Mouse (Mus musculus) hindbrain, postnatal 0 days (tissue): ENCODE data around the gene Pold3. TPM values are rescaled to one million over a fixed set of nuclear protein-coding genes. Genes with fewer than 3 reads are reported as not detected.

Source experiments
- ATAC-seq: fragments of 200-750 bp; cut with Nextera tagmentation; 2 replicates; pipeline ENCODE4 v1.8.0; 2017; ENCODE audit warnings: mild to moderate bottlenecking, moderate TSS enrichment, moderate library complexity
- DNase-seq: peaks from one replicate; pipeline ENCODE4 v3.0.0-alpha.2; 2015; ENCODE audit warnings: low spot score
- H3K27ac ChIP-seq: fragments of 300-500 bp; sonication (generic); 2 replicates; pipeline ENCODE4 v1.5.1; 2014; ENCODE audit warnings: mild to moderate bottlenecking
- H3K27me3 ChIP-seq: fragments of 300-500 bp; sonication (generic); 2 replicates; pipeline ENCODE4 v1.6.1; 2014; ENCODE audit warnings: low read length, mixed read lengths; ENCODE audit not compliant: insufficient read depth
- H3K36me3 ChIP-seq: fragments of 300-500 bp; sonication (generic); 2 replicates; pipeline ENCODE4 v1.6.1; 2014; ENCODE audit warnings: low read length, mixed read lengths; ENCODE audit not compliant: insufficient read depth
- H3K4me1 ChIP-seq: fragments of 300-500 bp; sonication (generic); 2 replicates; pipeline ENCODE4 v1.6.1; 2014; ENCODE audit warnings: antibody characterized with exemption, low read length, mixed read lengths; ENCODE audit not compliant: insufficient read depth
- H3K4me2 ChIP-seq: fragments of 300-500 bp; sonication (generic); 2 replicates; pipeline ENCODE4 v1.6.1; 2014; ENCODE audit warnings: low read depth, mild to moderate bottlenecking, low read length, moderate library complexity, mixed read lengths
- H3K4me3 ChIP-seq: fragments of 300-500 bp; sonication (generic); 2 replicates; pipeline ENCODE4 v1.5.1; 2014; ENCODE audit warnings: low read length
- H3K9ac ChIP-seq: fragments of 300-500 bp; sonication (generic); replicated peaks from 2 replicates; pipeline ENCODE4 v1.6.1; 2014; ENCODE audit warnings: mild to moderate bottlenecking, low read length, moderate library complexity, mixed read lengths
- H3K9me3 ChIP-seq: fragments of 300-500 bp; sonication (generic); 2 replicates; pipeline ENCODE4 v1.6.1; 2016; ENCODE audit warnings: low read length, mixed read lengths
- CTCF ChIP-seq: IDR thresholded peaks from 2 replicates; pipeline ENCODE4 v1.5.1; 2016; ENCODE audit warnings: antibody characterized with exemption, control low read depth, low read depth
- WGBS: fragments of 180-500 bp; shearing (Covaris S2); extraction: QIAGEN DNeasy Blood & Tissue Kit; methylation state at CpG from one replicate; pipeline ENCODE4 v1.1.7; 2014; 5-methylcytosine and 5-hydroxymethylcytosine counted together
- polyA plus RNA-seq: library from polyadenylated mRNA; unstranded; fragments of >200 nt; fragmentation: Nextera tagmentation; extraction: Ambion mirVana; gene quantifications from 2 replicates; pipeline ENCODE4 v1.2.1, GENCODE M21; 2015
- total RNA-seq: library from RNA; depleted of rRNA; stranded (reverse); fragments of >200 nt; gene quantifications from 2 replicates; pipeline ENCODE4 v1.2.3, GENCODE M21; 2014

The Pold3 gene
- total and polyA plus RNA-seq, 2 experiments from 2014 or later: 20.4 to 38.6 TPM

- no peak overlapping the region for H3K27ac ChIP-seq
- WGBS: 88% methylated on average over 5 of the region's 5 CpGs
- no peak overlapping the region for H3K4me2 ChIP-seq
- DNase-seq (no peak), ATAC-seq (no peak)
- no peak overlapping the region for H3K4me3 ChIP-seq
- peaks cover 45% of the 10 kb centered on the region for H3K36me3 ChIP-seq
- no peak overlapping the region for H3K9ac ChIP-seq
- H3K9me3 ChIP-seq: no peaks in the 10 kb centered on the region
- TF ChIP-seq CTCF: no peak
- no peaks in the 10 kb centered on the region for H3K27me3 ChIP-seq
- H3K4me1 ChIP-seq: no peaks in the 10 kb centered on the region
Measured at GRCm38 (mm10) chr7:100086891-100087290, 34.5 kb downstream of the Pold3 start.

- ATAC-seq (no peak), DNase-seq (peak; percentile 12)
Measured at GRCm38 (mm10) chr7:100086159-100086755, 35.1 kb downstream of the Pold3 start.

DNA sequence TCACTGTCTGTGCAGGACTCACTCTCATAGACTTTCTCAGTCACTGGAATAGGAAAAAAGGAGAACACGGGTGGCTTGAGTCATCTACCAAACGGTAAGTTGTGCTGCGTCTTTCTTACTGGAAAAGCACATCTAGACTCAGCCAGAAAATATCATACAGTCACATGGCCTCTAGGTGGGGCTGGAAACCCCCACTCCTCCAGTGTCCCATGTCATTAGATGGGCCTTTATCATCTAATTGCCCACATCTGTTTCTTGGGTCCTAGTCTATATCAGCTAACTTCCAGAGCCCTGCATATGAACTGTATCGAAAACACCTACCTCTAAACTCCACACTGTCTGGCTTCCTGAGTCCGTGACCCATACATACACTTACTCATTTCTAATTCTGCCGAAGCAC lies 37.6 kb downstream of the Pold3 start:
- Histone ChIP-seq H3K36me3 (peaks cover 35% of the 10 kb centered on the region), H3K4me1 (no peaks in the 10 kb centered on the region), H3K4me2 (no peak overlapping the region), H3K27me3 (no peaks in the 10 kb centered on the region), H3K9me3 (no peaks in the 10 kb centered on the region), H3K4me3 (no peak overlapping the region), H3K27ac (no peak overlapping the region), H3K9ac (no peak overlapping the region)
- no peak for TF ChIP-seq CTCF
- 82% methylated on average over 6 of the region's 6 CpGs for WGBS
- DNase-seq (no peak), ATAC-seq (no peak)

More at GRCm38 (mm10) chr7:100086159-100086755, 35.1 kb downstream of the Pold3 start:
- H3K4me3 ChIP-seq: no peak overlapping the region
- H3K4me2 ChIP-seq: no peak overlapping the region
- H3K36me3 ChIP-seq: peaks cover 45% of the 10 kb centered on the region
- TF ChIP-seq CTCF: no peak
- no peaks in the 10 kb centered on the region for H3K4me1 ChIP-seq
- H3K9ac ChIP-seq: no peak overlapping the region
- no peaks in the 10 kb centered on the region for H3K9me3 ChIP-seq
- no peaks in the 10 kb centered on the region for H3K27me3 ChIP-seq
- no peak overlapping the region for H3K27ac ChIP-seq
- 76% methylated on average over 8 of the region's 8 CpGs for WGBS

- no peak overlapping the region for H3K27ac ChIP-seq
- peaks cover 32% of the 10 kb centered on the region for H3K36me3 ChIP-seq
- no peak for TF ChIP-seq CTCF
- H3K4me2 ChIP-seq: no peak overlapping the region
- H3K9me3 ChIP-seq: no peaks in the 10 kb centered on the region
- H3K9ac ChIP-seq: no peak overlapping the region
- DNase-seq (no peak), ATAC-seq (no peak)
- no peaks in the 10 kb centered on the region for H3K27me3 ChIP-seq
- H3K4me3 ChIP-seq: no peak overlapping the region
- WGBS: 94% methylated on average over 6 of the region's 6 CpGs
- H3K4me1 ChIP-seq: no peaks in the 10 kb centered on the region
Measured at GRCm38 (mm10) chr7:100082836-100083235, 38.5 kb downstream of the Pold3 start.

- H3K4me3 ChIP-seq: no peak overlapping the region
- WGBS: 74% methylated on average over 12 of the region's 12 CpGs
- H3K9me3 ChIP-seq: no peaks in the 10 kb centered on the region
- no peak for TF ChIP-seq CTCF
- ATAC-seq (no peak), DNase-seq (no peak)
- no peak overlapping the region for H3K9ac ChIP-seq
- H3K27me3 ChIP-seq: no peaks in the 10 kb centered on the region
- H3K4me2 ChIP-seq: no peak overlapping the region
- H3K27ac ChIP-seq: no peak overlapping the region
- peaks cover 10% of the 10 kb centered on the region for H3K36me3 ChIP-seq
- H3K4me1 ChIP-seq: no peaks in the 10 kb centered on the region
Measured at GRCm38 (mm10) chr7:100080087-100080781, 41.1 kb downstream of the Pold3 start.

DNA sequence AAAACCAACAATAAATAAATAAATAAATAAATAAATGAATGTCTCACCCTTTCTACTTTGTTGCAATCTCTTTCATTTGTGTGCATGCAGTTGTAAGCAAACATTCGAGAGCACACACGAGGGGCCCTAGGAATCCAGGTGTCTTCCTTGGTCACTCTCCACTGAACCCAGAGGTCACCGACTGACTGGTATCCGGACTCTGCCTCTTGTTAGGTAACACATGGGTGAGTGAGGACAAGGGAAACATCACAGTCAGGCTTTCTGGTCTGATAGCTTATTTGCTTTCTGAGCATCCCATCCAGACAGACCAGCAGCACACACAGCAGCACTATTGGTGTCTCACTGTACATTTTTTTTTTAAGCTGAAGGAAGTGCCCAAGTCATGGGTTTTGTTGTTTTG lies 44.3 kb downstream of the Pold3 start:
- no peak for TF ChIP-seq CTCF
- Histone ChIP-seq H3K36me3 (no peaks in the 10 kb centered on the region), H3K4me3 (no peak overlapping the region), H3K4me2 (no peak overlapping the region), H3K4me1 (no peaks in the 10 kb centered on the region), H3K9ac (no peak overlapping the region), H3K27ac (no peak overlapping the region), H3K9me3 (no peaks in the 10 kb centered on the region), H3K27me3 (no peaks in the 10 kb centered on the region)
- DNase-seq: no peak
- no peak for ATAC-seq
- WGBS: 87% methylated on average over 4 of the region's 4 CpGs

DNA sequence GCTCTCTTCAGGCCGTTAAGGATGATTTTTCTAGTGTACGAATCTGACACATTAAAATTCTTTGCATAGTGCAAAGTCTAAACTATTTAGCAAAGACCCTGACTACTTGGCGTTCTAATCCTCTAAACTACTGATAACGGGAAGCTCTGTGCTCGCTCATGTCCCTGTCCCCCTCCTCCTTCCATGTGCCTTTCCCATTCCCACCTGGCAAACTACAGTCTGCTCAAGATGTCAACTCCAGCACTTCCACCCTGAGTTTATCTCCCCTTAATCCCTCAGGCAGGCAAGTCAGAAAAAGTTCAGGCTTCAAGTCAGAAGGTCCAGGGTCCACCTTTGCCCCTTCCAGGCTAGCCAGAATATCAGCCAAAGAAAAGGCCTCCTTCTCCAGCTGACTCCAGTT lies 45.1 kb downstream of the Pold3 start:
- Histone ChIP-seq H3K36me3 (no peaks in the 10 kb centered on the region), H3K4me2 (no peak overlapping the region), H3K9ac (no peak overlapping the region), H3K27me3 (no peaks in the 10 kb centered on the region), H3K27ac (no peak overlapping the region), H3K9me3 (no peaks in the 10 kb centered on the region), H3K4me1 (no peaks in the 10 kb centered on the region), H3K4me3 (no peak overlapping the region)
- ATAC-seq (no peak), DNase-seq (no peak)
- whole genome bisulfite sequencing: 90% methylated on average over 5 of the region's 5 CpGs
- TF ChIP-seq CTCF: no peak
